Mouse (Mus musculus) midbrain, embryonic 14.5 days (tissue): Measurements from ENCODE around the gene Rap1a. TPM values are rescaled to one million over a fixed set of nuclear protein-coding genes. Genes with fewer than 3 reads are reported as not detected.

Source experiments
- ATAC-seq: fragments of 200-750 bp; cut with Nextera tagmentation; 2 replicates; pipeline ENCODE4 v1.8.0; 2017; ENCODE audit warnings: moderate number of reproducible peaks, moderate library complexity; ENCODE audit not compliant: low FRiP score, low TSS enrichment
- DNase-seq: peaks from one replicate; pipeline ENCODE4 v3.0.0-alpha.2; 2015
- H3K27ac ChIP-seq: fragments of 300-500 bp; sonication (generic); replicated peaks from 2 replicates; pipeline ENCODE4 v1.5.1; 2014; ENCODE audit warnings: mild to moderate bottlenecking, low read depth, low read length, moderate library complexity
- H3K27me3 ChIP-seq: fragments of 300-500 bp; sonication (generic); 2 replicates; pipeline ENCODE4 v1.6.1; 2014; ENCODE audit warnings: low read length, control low read depth, mixed read lengths; ENCODE audit not compliant: control insufficient read depth, insufficient read depth
- H3K36me3 ChIP-seq: fragments of 300-500 bp; sonication (generic); 2 replicates; pipeline ENCODE4 v1.6.1; 2014; ENCODE audit warnings: low read length, control low read depth; ENCODE audit not compliant: control insufficient read depth, insufficient read depth
- H3K4me1 ChIP-seq: fragments of 300-500 bp; sonication (generic); 2 replicates; pipeline ENCODE4 v1.6.1; 2014; ENCODE audit warnings: mild to moderate bottlenecking, antibody characterized with exemption, low read length, control low read depth; ENCODE audit not compliant: control insufficient read depth, insufficient read depth
- H3K4me2 ChIP-seq: fragments of 300-500 bp; sonication (generic); 2 replicates; pipeline ENCODE4 v1.6.1; 2014; ENCODE audit warnings: mild to moderate bottlenecking, low read length, moderate library complexity
- H3K4me3 ChIP-seq: fragments of 300-500 bp; sonication (generic); replicated peaks from 2 replicates; pipeline ENCODE4 v1.5.1; 2014; ENCODE audit warnings: low read depth, low read length
- H3K9ac ChIP-seq: fragments of 300-500 bp; sonication (generic); replicated peaks from 2 replicates; pipeline ENCODE4 v1.6.1; 2014; ENCODE audit warnings: mild to moderate bottlenecking, low read length, moderate library complexity
- H3K9me3 ChIP-seq: fragments of 300-500 bp; sonication (generic); 2 replicates; pipeline ENCODE4 v1.6.1; 2016; ENCODE audit warnings: low read length, control low read depth, mixed read lengths; ENCODE audit not compliant: control insufficient read depth
- WGBS: fragments of 180-500 bp; shearing (Covaris S2); extraction: QIAGEN DNeasy Blood & Tissue Kit; methylation state at CpG from one replicate; pipeline ENCODE4 v1.1.7; 2014; 5-methylcytosine and 5-hydroxymethylcytosine counted together
- polyA plus RNA-seq: library from polyadenylated mRNA; unstranded; fragments of >200 nt; fragmentation: Nextera tagmentation; extraction: Ambion mirVana; gene quantifications from 2 replicates; pipeline ENCODE4 v1.2.1, GENCODE M21; 2014

The Rap1a gene
- polyA plus RNA-seq = 59.9 and 79.4 TPM in 2 replicates

DNA sequence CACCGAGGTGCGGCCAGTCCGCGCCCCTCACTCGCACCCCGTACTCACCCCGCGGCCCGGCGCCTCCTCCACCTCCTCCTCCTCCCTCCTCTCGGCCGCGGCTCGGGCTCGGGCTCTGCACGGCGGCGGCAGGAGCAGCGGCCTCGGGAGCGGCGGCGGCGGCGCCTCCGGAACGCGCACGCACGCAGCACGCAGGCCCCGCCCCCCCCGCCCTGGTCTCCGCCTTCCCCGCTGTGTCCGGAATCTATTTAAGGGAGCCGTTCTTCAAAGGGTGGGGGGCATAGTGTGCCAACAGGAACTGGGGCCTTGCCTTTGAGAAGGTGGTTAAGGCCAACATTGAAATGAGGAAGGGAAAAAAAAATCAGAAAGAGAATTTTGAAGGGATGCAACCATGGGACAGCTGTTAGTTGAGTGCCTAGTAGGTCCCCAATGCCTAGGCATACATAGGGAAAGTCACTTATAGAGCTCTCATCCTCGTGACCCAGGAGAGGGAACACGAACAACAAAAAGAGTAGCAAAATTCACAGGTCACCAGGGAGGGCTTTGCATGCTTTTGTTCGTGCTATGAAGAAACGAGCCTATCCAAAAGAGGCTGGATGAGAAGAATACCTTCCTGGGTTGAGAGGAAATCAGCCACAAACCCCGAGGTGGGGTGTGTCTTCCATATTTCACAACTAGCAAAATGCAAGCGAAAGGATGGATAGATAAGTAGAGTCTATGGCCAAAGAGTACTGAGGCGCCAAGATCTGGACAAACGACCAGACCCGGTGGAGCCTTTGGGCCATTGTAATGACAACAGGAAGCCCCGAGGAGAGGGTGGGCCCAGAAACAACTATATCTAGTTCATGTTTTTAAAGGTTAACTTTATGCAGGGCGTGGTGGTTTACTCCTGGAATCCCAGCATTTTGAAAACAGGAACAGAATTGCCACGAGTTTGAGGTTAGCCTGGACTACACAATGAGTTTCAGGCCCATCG, at the start of gene Rap1a:
TSS of gene Rap1a (minus strand) at position 146 of the 976 bp plus-strand sequence.
- Histone ChIP-seq H3K9ac (peak within 1 kb of the TSS; percentile 90), H3K36me3 (no peaks in the 10 kb centered on the region), H3K27ac (peak within 1 kb of the TSS; percentile 90), H3K4me2 (peak within 1 kb of the TSS; percentile 80), H3K9me3 (no peaks in the 10 kb centered on the region), H3K27me3 (no peaks in the 10 kb centered on the region), H3K4me3 (peak within 1 kb of the TSS; percentile 70), H3K4me1 (peaks cover 22% of the 10 kb centered on the region)
- DNase-seq = peak; percentile 90
- WGBS = 24% methylated on average over 39 of the region's 50 CpGs
- peak; percentile 93 for ATAC-seq

DNA sequence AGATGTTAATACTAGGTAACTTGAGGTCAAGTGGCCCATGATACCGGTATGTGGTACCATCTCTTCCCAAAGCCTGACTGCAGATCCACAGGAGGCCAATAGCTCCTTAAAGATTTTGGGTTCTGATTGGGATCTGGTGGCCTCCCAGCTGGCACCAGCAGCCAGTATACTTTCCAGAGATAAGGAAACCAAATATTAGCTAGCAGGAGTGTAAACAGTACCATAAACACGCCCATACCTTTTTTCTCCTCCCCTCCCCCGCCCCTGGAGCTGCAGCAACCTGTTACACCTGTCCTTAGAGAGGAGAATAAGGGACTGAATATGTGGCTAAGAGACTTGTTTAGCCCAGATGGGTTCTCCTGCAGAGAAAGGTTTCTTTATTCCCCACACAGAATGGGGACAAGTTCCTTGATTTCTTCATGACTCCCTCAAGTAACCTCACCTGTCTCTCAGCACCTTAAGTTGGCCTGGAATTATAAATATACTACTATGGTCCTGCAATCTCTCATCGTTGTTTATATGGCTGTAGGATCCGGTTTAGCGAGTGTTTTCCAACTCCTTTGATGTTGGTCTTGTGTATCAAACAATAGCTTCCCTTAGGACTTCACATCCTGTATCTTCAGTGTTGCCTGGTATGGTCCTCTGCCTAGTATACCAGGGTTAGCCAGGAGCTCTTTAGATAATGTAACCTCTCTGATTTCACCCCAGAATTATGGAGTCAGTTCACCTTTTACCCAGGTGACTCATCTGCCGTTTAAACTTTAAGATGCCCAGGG, 45.3 kb upstream of the Rap1a start:
- 80% methylated on average over 7 of the region's 7 CpGs for WGBS
- no peaks in the 10 kb centered on the region for H3K36me3 ChIP-seq
- H3K27me3 ChIP-seq = no peaks in the 10 kb centered on the region
- no peaks in the 10 kb centered on the region for H3K9me3 ChIP-seq
- no peak for ATAC-seq
- no peak overlapping the region for H3K4me3 ChIP-seq
- DNase-seq = no peak
- no peak overlapping the region for H3K27ac ChIP-seq
- no peaks in the 10 kb centered on the region for H3K4me1 ChIP-seq
- no peak overlapping the region for H3K4me2 ChIP-seq
- no peak overlapping the region for H3K9ac ChIP-seq

GRCm38 (mm10) chr3:105839836-105840235, 38.7 kb upstream of the Rap1a start:
- 93% methylated on average over 4 of the region's 4 CpGs for WGBS
- Histone ChIP-seq H3K27ac (no peak overlapping the region), H3K9ac (no peak overlapping the region), H3K9me3 (no peaks in the 10 kb centered on the region), H3K36me3 (no peaks in the 10 kb centered on the region), H3K4me2 (no peak overlapping the region), H3K4me3 (no peak overlapping the region), H3K27me3 (no peaks in the 10 kb centered on the region), H3K4me1 (no peaks in the 10 kb centered on the region)
- ATAC-seq (no peak), DNase-seq (no peak)

DNA sequence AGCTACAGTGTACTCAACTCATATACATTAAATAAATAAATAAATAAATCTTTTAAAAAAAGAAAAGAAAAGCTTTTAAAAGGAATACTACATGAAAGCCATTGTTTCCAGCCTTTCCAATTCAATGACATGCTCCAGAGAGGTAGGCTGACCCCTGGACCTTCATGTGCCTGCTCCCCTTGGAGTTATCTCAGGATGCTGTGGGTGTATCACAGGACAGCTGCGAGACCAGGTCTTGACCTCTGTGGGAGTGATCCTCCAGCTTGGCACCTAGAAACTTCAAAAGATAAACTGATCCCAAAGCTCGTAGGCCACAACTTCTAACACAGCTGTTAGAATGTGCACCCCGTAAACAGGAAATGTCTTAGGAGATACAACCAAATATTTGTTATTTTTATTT, 37.5 kb upstream of the Rap1a start:
- H3K36me3 ChIP-seq = no peaks in the 10 kb centered on the region
- no peak overlapping the region for H3K9ac ChIP-seq
- H3K27me3 ChIP-seq = no peaks in the 10 kb centered on the region
- WGBS = 88% methylated on average over 3 of the region's 3 CpGs
- no peaks in the 10 kb centered on the region for H3K9me3 ChIP-seq
- H3K4me1 ChIP-seq = no peaks in the 10 kb centered on the region
- no peak overlapping the region for H3K4me3 ChIP-seq
- no peak overlapping the region for H3K4me2 ChIP-seq
- no peak overlapping the region for H3K27ac ChIP-seq
- DNase-seq (no peak), ATAC-seq (no peak)

DNA sequence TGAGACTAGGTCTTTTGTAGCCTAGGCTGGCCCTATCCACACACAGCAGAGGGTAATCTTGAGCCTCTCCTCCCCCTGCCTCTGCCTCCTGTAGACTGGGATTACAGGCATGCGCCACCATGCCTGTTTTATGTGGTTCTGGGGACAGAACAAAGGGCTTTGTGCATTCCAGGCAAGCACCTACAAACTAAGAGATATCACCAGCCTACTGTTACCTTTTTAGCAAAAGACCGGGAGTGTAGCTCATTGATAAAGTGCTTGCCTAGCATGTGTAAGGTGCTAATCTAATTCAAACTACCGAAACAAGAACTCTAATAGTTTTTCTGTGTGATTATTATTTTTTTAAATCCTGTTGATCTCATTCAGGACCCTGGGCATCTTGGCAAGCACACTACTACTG, 35.7 kb upstream of the Rap1a start:
- no peaks in the 10 kb centered on the region for H3K27me3 ChIP-seq
- no peaks in the 10 kb centered on the region for H3K4me1 ChIP-seq
- no peak overlapping the region for H3K4me2 ChIP-seq
- no peak overlapping the region for H3K9ac ChIP-seq
- H3K4me3 ChIP-seq = no peak overlapping the region
- 88% methylated on average over 3 of the region's 3 CpGs for WGBS
- DNase-seq (no peak), ATAC-seq (no peak)
- H3K36me3 ChIP-seq = no peaks in the 10 kb centered on the region
- no peak overlapping the region for H3K27ac ChIP-seq
- H3K9me3 ChIP-seq = no peaks in the 10 kb centered on the region

DNA sequence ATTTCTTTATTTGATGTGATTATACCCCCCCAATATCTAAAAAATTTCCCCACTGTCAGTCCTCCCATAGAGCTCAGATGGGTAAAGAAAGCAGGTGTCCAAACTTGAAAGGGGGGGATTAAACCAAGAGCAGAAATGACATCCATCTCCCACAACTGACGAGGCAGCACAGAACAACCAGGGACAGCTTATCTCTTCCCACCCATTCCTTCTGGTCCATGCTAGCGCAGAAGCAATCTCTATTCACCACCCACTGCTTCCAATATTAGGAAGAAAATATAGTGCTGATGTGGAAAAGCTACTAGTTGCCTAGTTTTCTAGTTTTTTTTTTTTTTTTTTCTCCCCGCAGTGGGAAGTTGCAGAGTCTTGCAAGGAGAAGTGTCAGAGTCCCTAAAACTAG, 34.7 kb upstream of the Rap1a start:
- ATAC-seq (no peak), DNase-seq (no peak)
- Histone ChIP-seq H3K4me3 (no peak overlapping the region), H3K27me3 (no peaks in the 10 kb centered on the region), H3K36me3 (no peaks in the 10 kb centered on the region), H3K4me1 (no peaks in the 10 kb centered on the region), H3K4me2 (no peak overlapping the region), H3K9me3 (no peaks in the 10 kb centered on the region), H3K9ac (no peak overlapping the region), H3K27ac (no peak overlapping the region)
- 54% methylated on average over 3 of the region's 3 CpGs for WGBS

DNA sequence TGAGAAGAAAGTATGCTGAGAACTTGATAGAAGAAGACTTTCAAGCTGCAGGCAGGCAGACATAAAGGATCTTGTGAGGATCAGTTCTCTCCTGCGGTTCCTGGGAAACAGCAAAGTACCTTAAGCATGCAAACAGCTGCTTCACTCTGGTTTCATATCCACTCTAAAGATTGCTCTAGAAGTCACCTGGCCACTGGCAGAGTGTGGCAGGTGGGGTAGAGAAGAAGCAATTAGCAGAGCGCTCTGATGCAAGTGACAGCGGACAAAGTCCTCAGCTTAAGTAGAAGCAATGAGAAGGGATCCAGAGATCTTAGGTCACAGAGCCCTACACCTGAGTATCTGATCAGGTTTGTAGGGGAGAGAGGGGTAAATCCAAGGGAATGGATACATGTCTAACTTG, 30.4 kb upstream of the Rap1a start:
- WGBS = 94% methylated on average over 3 of the region's 3 CpGs
- DNase-seq (no peak), ATAC-seq (no peak)
- no peak overlapping the region for H3K27ac ChIP-seq
- no peaks in the 10 kb centered on the region for H3K4me1 ChIP-seq
- no peaks in the 10 kb centered on the region for H3K9me3 ChIP-seq
- no peak overlapping the region for H3K4me2 ChIP-seq
- no peak overlapping the region for H3K9ac ChIP-seq
- H3K4me3 ChIP-seq = no peak overlapping the region
- H3K27me3 ChIP-seq = no peaks in the 10 kb centered on the region
- no peaks in the 10 kb centered on the region for H3K36me3 ChIP-seq

GRCm38 (mm10) chr3:105825501-105826161, 24.5 kb upstream of the Rap1a start:
- H3K27me3 ChIP-seq = no peaks in the 10 kb centered on the region
- no peaks in the 10 kb centered on the region for H3K36me3 ChIP-seq
- H3K4me2 ChIP-seq = no peak overlapping the region
- no peak overlapping the region for H3K9ac ChIP-seq
- 74% methylated on average over 7 of the region's 7 CpGs for WGBS
- no peaks in the 10 kb centered on the region for H3K4me1 ChIP-seq
- no peaks in the 10 kb centered on the region for H3K9me3 ChIP-seq
- ATAC-seq (no peak), DNase-seq (no peak)
- no peak overlapping the region for H3K27ac ChIP-seq
- H3K4me3 ChIP-seq = no peak overlapping the region
